ENCODE assay signal across 14 mouse cellular contexts in the genomic region with DNA sequence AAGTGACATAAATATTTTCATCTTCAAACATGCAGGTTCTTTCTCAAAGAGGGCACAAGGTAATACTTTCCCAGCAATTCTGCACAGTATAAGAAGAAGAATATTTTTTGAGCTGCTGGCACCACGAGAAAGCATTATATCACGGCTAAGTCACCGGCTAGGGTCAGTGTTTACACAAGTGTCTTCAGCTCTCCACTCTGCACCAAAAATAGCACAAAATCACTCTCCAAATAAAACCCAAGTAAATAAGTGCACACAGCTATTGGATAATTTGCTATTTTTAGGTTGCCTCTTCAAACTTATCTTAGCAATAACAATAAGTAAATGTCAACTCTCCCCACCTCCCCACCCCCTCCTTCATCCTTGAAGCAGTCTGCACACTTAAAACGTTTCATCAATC. TPM values are rescaled to one million over a fixed set of nuclear protein-coding genes. Genes with fewer than 3 reads are reported as not detected.
DNase-seq lines count a peak whose midpoint lies in the region.
"Had no signal": no experiment of that assay in that cellular context is flagged by ENCODE, and none has a peak within 500 bp of the region (broad histone marks: within the 10 kb centered on the region; RNA-seq: fewer than 3 reads in every experiment).

No protein-coding gene starts in this region.

- peak; percentile 23 for DNase-seq in gastrocnemius, adult 18-20 months (ENCODE audit: low spot score)
- DNase-seq in gastrocnemius, postnatal 10 days: no peak
- DNase-seq in heart, adult 18-20 months: peak; percentile 42 to 46
- DNase-seq in heart, postnatal 25 days (ENCODE audit: low spot score): no peak
- peak; percentile 27 to 41 for DNase-seq in heart, adult 9 months (ENCODE audit: low spot score in 2 of 2)
- no peak for DNase-seq in heart, postnatal 36 days
- DNase-seq in adipocyte (ENCODE audit: low spot score): peak; percentile 50
- DNase-seq in urinary bladder, adult 2 months (ENCODE audit: low spot score): no peak
- DNase-seq: adrenal gland, postnatal 10 days; adrenal gland, postnatal 36 days; cerebellum, adult 18-20 months; cerebellum, adult 9-10 months; cerebellum, postnatal 14 days; kidney, adult 2 months had no signal

- intact Hi-C loops in heart, postnatal 25 days (cut with DNase I): no loop called here
- intact Hi-C loops in heart, postnatal 36 days (cut with DNase I): no loop called here

RNA-seq across cellular contexts. Expression of gene Cited2, which starts 33.2 kb away (rescaled TPM):
- total RNA-seq in gastrocnemius, adult 18-20 months (2021): 10 to 100 TPM; 24.3 to 49.2 TPM
- total RNA-seq in gastrocnemius, postnatal 10 days (2021): 10 to 100 TPM; 31.6 to 35.8 TPM
- total RNA-seq in heart, adult 18-20 months (2021): 10 to 100 TPM; 41.5 to 55.5 TPM
- 10 to 100 TPM; 42.8 to 47.9 TPM for total RNA-seq in heart, postnatal 25 days (2021)
- total RNA-seq in heart, postnatal 36 days (2021): 10 to 100 TPM; 53.2 to 62.9 TPM
- polyA plus RNA-seq in urinary bladder, adult 2 months (2012; rRNA removed): 21.5 and 24.2 TPM in 2 replicates

Comparison
In these comparisons a context has a peak if more than half of its experiments do, and no peak if none do; other contexts are left out.
1. DNase-seq: peak in gastrocnemius, adult 18-20 months (single experiment), heart, adult 18-20 months (2 of 2), heart, adult 9 months (2 of 2) and adipocyte (single experiment); none in gastrocnemius, postnatal 10 days (single experiment), heart, postnatal 25 days (single experiment), heart, postnatal 36 days (0 of 2) and urinary bladder, adult 2 months (single experiment).